Mouse (Mus musculus): ENCODE measurements around the gene Aldoc. TPM values are rescaled to one million over a fixed set of nuclear protein-coding genes. Genes with fewer than 3 reads are reported as not detected.

The Aldoc gene
- polyA plus RNA-seq, 1 experiment from 2014 or later: 175 TPM

- 84% methylated on average over 3 of the region's 3 CpGs for WGBS
- Histone ChIP-seq H3K9me3 (no peaks in the 10 kb centered on the region), H3K9ac (no peak overlapping the region), H3K4me1 (replicated peaks) (peaks cover 5% of the 10 kb centered on the region; the same call in 1 of the 2 replicates), H3K27ac (no peak overlapping the region), H3K4me2 (no peak overlapping the region), H3K4me3 (no peak overlapping the region), H3K36me3 (no peaks in the 10 kb centered on the region), H3K27me3 (no peaks in the 10 kb centered on the region)
- ATAC-seq (ENCODE audit: low FRiP score): no peak
Observed at GRCm38 (mm10) chr11:78372166-78372565, 49.4 kb downstream of the Aldoc start.

- Histone ChIP-seq H3K36me3 (no peaks in the 10 kb centered on the region), H3K4me3 (no peak overlapping the region), H3K27ac (no peak overlapping the region), H3K27me3 (no peaks in the 10 kb centered on the region), H3K4me2 (no peak overlapping the region), H3K9me3 (no peaks in the 10 kb centered on the region), H3K9ac (peak overlapping the region; percentile 39; the same call in 1 of the 2 replicates), H3K4me1 (replicated peaks) (peaks cover 5% of the 10 kb centered on the region; the same call in 1 of the 2 replicates)
- WGBS: 43% methylated on average over 7 of the region's 7 CpGs
- no peak for ATAC-seq (ENCODE audit: low FRiP score)
Observed at GRCm38 (mm10) chr11:78372610-78373009, 49.8 kb downstream of the Aldoc start.

- peaks cover 5% of the 10 kb centered on the region; the same call in 1 of the 2 replicates for H3K4me1 ChIP-seq (replicated peaks)
- H3K36me3 ChIP-seq: no peaks in the 10 kb centered on the region
- no peak overlapping the region for H3K4me3 ChIP-seq
- no peaks in the 10 kb centered on the region for H3K27me3 ChIP-seq
- no peak overlapping the region for H3K9ac ChIP-seq
- no peak overlapping the region for H3K4me2 ChIP-seq
- no peak overlapping the region for H3K27ac ChIP-seq
- ATAC-seq (ENCODE audit: low FRiP score): no peak
- no peaks in the 10 kb centered on the region for H3K9me3 ChIP-seq
- 80% methylated on average over 8 of the region's 8 CpGs for WGBS
Observed at GRCm38 (mm10) chr11:78374147-78374546, 51.4 kb downstream of the Aldoc start.

Other genes with a start within 250 kb of the Aldoc start
- 31.5 and 32.0 TPM in 2 replicates for gene Eral1, start 242.6 kb upstream of the Aldoc start, polyA plus RNA-seq (2015; fragmentation: Nextera tagmentation; extraction: Ambion mirVana)
- 28.2 and 31.4 TPM in 2 replicates for gene Fam222b, start 228.3 kb upstream of the Aldoc start, polyA plus RNA-seq (2015; fragmentation: Nextera tagmentation; extraction: Ambion mirVana)
- 125 and 127 TPM in 2 replicates for gene Traf4, start 157.4 kb upstream of the Aldoc start, polyA plus RNA-seq (2015; fragmentation: Nextera tagmentation; extraction: Ambion mirVana)
- gene Nek8, start 146.3 kb upstream of the Aldoc start, polyA plus RNA-seq (2015; fragmentation: Nextera tagmentation; extraction: Ambion mirVana): 6.6 and 6.7 TPM in 2 replicates
- gene Tlcd1, start 146.3 kb upstream of the Aldoc start, polyA plus RNA-seq (2015; fragmentation: Nextera tagmentation; extraction: Ambion mirVana): 7.0 and 8.3 TPM in 2 replicates
- 913 and 965 TPM in 2 replicates for gene Rpl23a, start 139.4 kb upstream of the Aldoc start, polyA plus RNA-seq (2015; fragmentation: Nextera tagmentation; extraction: Ambion mirVana)
- 53.2 TPM in 2 replicates for gene Rab34, start 134.5 kb upstream of the Aldoc start, polyA plus RNA-seq (2015; fragmentation: Nextera tagmentation; extraction: Ambion mirVana)
- 2.5 and 3.3 TPM in 2 replicates for gene Proca1, start 129.6 kb upstream of the Aldoc start, polyA plus RNA-seq (2015; fragmentation: Nextera tagmentation; extraction: Ambion mirVana)
- 87.1 and 87.8 TPM in 2 replicates for gene Sdf2, start 77.2 kb upstream of the Aldoc start, polyA plus RNA-seq (2015; fragmentation: Nextera tagmentation; extraction: Ambion mirVana)
- 29.9 and 30.1 TPM in 2 replicates for gene Supt6, start 77.0 kb upstream of the Aldoc start, polyA plus RNA-seq (2015; fragmentation: Nextera tagmentation; extraction: Ambion mirVana)
- gene 2610507B11Rik, start 61.2 kb upstream of the Aldoc start, polyA plus RNA-seq (2015; fragmentation: Nextera tagmentation; extraction: Ambion mirVana): 64.9 and 67.2 TPM in 2 replicates
- gene BC030499, start 32.1 kb upstream of the Aldoc start, polyA plus RNA-seq (2015; fragmentation: Nextera tagmentation; extraction: Ambion mirVana): 0.19 and 0.49 TPM in 2 replicates
- gene Spag5, start 21.4 kb upstream of the Aldoc start, polyA plus RNA-seq (2015; fragmentation: Nextera tagmentation; extraction: Ambion mirVana): 9.9 and 10.2 TPM in 2 replicates
- 75.0 and 78.2 TPM in 2 replicates for gene Pigs, start 5.4 kb downstream of the Aldoc start, polyA plus RNA-seq (2015; fragmentation: Nextera tagmentation; extraction: Ambion mirVana)
- 75.1 and 76.7 TPM in 2 replicates for gene Unc119, start 20.5 kb downstream of the Aldoc start, polyA plus RNA-seq (2015; fragmentation: Nextera tagmentation; extraction: Ambion mirVana)
- not detected in 2 replicates for gene Foxn1, start 63.6 kb downstream of the Aldoc start, polyA plus RNA-seq (2015; fragmentation: Nextera tagmentation; extraction: Ambion mirVana)
- gene Slc13a2, start 99.2 kb downstream of the Aldoc start, polyA plus RNA-seq (2015; fragmentation: Nextera tagmentation; extraction: Ambion mirVana): not detected in 2 replicates
- 22.2 and 22.9 TPM in 2 replicates for gene Slc46a1, start 142.7 kb downstream of the Aldoc start, polyA plus RNA-seq (2015; fragmentation: Nextera tagmentation; extraction: Ambion mirVana)
- 45.0 and 47.2 TPM in 2 replicates for gene Sarm1, start 174.8 kb downstream of the Aldoc start, polyA plus RNA-seq (2015; fragmentation: Nextera tagmentation; extraction: Ambion mirVana)
- 171 and 184 TPM in 2 replicates for gene Vtn, start 176.1 kb downstream of the Aldoc start, polyA plus RNA-seq (2015; fragmentation: Nextera tagmentation; extraction: Ambion mirVana)
- gene Sebox, start 180.5 kb downstream of the Aldoc start, polyA plus RNA-seq (2015; fragmentation: Nextera tagmentation; extraction: Ambion mirVana): 0.13 and 0.19 TPM in 2 replicates
- 93.6 and 101 TPM in 2 replicates for gene Tmem199, start 189.2 kb downstream of the Aldoc start, polyA plus RNA-seq (2015; fragmentation: Nextera tagmentation; extraction: Ambion mirVana)
- gene Poldip2, start 189.2 kb downstream of the Aldoc start, polyA plus RNA-seq (2015; fragmentation: Nextera tagmentation; extraction: Ambion mirVana): 185 and 190 TPM in 2 replicates
- gene Tnfaip1, start 213.4 kb downstream of the Aldoc start, polyA plus RNA-seq (2015; fragmentation: Nextera tagmentation; extraction: Ambion mirVana): 51.9 and 52.4 TPM in 2 replicates
- 118 and 124 TPM in 2 replicates for gene Ift20, start 213.4 kb downstream of the Aldoc start, polyA plus RNA-seq (2015; fragmentation: Nextera tagmentation; extraction: Ambion mirVana)
- gene Tmem97, start 227.8 kb downstream of the Aldoc start, polyA plus RNA-seq (2015; fragmentation: Nextera tagmentation; extraction: Ambion mirVana): 28.5 and 30.5 TPM in 2 replicates

All from hindbrain, embryonic 13.5 days (tissue).